Mouse (Mus musculus) frontal cortex, postnatal 10 days (tissue): ENCODE results near the gene Snapc4.

Experiments used
- DNase-seq, 2 experiments: peaks; one replicate each; pipeline ENCODE4 v3.0.0; 2022; ENCODE audit warnings: low spot score in 2 of 2, mixed read lengths in 1 of 2

Gene Snapc4

DNA sequence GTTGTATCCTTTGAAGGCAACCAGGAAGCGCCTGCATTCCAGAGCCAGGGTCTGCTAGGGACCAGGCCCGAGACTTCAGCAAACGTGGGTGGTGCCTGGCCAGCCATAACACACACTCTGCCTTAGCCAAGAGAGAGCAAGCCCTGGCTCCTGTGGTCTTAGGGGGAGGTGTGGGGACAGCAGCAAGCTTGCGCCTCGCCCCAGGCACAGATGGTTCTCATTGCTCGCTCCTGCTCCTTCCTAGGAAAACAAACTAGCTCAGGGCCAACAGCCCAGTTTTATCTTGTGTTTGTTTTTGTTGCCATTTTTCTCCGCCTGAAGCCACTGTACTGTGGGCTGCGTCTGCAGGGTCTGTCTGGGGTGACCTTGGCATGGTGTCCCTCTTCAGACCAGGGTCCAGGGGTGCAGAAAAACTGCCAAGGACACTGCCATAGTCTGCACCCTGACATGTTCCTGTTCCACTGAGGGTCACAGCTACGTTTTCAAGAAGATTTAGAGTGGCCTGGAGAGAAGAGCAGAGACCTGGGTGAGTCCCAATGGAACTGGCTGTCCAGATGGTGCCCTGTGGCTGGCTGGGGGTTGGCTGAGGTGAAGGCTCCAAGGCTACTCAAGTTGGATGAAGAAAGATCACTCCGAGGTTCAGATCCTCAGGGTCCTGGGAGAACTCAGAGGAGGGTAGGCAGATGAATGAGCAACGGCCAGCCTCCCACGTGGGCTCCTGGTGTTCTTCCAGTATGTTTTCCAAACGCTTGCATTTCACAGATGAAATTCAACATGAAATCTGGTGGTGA is 66.0 kb downstream of the Snapc4 start:
- DNase-seq = peak in 1 of 2 experiments; percentile 21

- no peak for DNase-seq
Measured at GRCm38 (mm10) chr2:26313394-26313793, 67.1 kb downstream of the Snapc4 start.

GRCm38 (mm10) chr2:26312812-26313211 is 67.6 kb downstream of the Snapc4 start:
- DNase-seq = no peak
